Mouse (Mus musculus) limb, embryonic 11.5 days (tissue): ENCODE results near the gene Nxnl1. TPM values are rescaled to one million over a fixed set of nuclear protein-coding genes. Genes with fewer than 3 reads are reported as not detected.
A peak's percentile ranks its signal among the peaks of the same experiment; 100 is the strongest.
"Not testable (repeated sequence)": the region's sequence is repeated elsewhere in the genome, so short reads cannot be mapped to it uniquely, and the experiment has no call there.

Source experiments
- ATAC-seq: fragments of 200-750 bp; cut with Nextera tagmentation; 2 replicates; pipeline ENCODE4 v1.8.0; 2017; ENCODE audit warnings: low read depth; ENCODE audit not compliant: insufficient number of reproducible peaks, low FRiP score, low TSS enrichment
- DNase-seq: peaks from one replicate; pipeline ENCODE4 v3.0.0-alpha.2; 2015; ENCODE audit warnings: low spot score
- H3K27ac ChIP-seq: fragments of 300-500 bp; sonication (generic); replicated peaks from 2 replicates; pipeline ENCODE4 v1.5.1; 2014; ENCODE audit warnings: low read depth, mild to moderate bottlenecking, low read length
- H3K27me3 ChIP-seq: fragments of 300-500 bp; sonication (generic); 2 replicates; pipeline ENCODE4 v1.6.1; 2014; ENCODE audit warnings: mild to moderate bottlenecking, low read length, mixed read lengths; ENCODE audit not compliant: control insufficient read depth, insufficient read depth
- H3K36me3 ChIP-seq: fragments of 300-500 bp; sonication (generic); 2 replicates; pipeline ENCODE4 v1.6.1; 2014; ENCODE audit warnings: mild to moderate bottlenecking, low read length, moderate library complexity, mixed read lengths; ENCODE audit not compliant: control insufficient read depth, insufficient read depth
- H3K4me1 ChIP-seq: fragments of 300-500 bp; sonication (generic); 2 replicates; pipeline ENCODE4 v1.6.1; 2014; ENCODE audit warnings: low read length, mixed read lengths; ENCODE audit not compliant: control insufficient read depth, insufficient read depth
- H3K4me2 ChIP-seq: fragments of 300-500 bp; sonication (generic); 2 replicates; pipeline ENCODE4 v1.6.1; 2014; ENCODE audit warnings: low read depth, mild to moderate bottlenecking, moderate library complexity; ENCODE audit not compliant: severe bottlenecking
- H3K4me3 ChIP-seq: fragments of 300-500 bp; sonication (generic); 2 replicates; pipeline ENCODE4 v1.5.1; 2014; ENCODE audit warnings: low read depth, low read length
- H3K9ac ChIP-seq: fragments of 300-500 bp; sonication (generic); 2 replicates; pipeline ENCODE4 v1.6.1; 2014; ENCODE audit warnings: mild to moderate bottlenecking, low read length
- H3K9me3 ChIP-seq: fragments of 300-500 bp; sonication (generic); 2 replicates; pipeline ENCODE4 v1.6.1; 2016; ENCODE audit warnings: low read length; ENCODE audit not compliant: control insufficient read depth
- WGBS: fragments of 180-500 bp; shearing (Covaris S2); extraction: QIAGEN DNeasy Blood & Tissue Kit; methylation state at CpG from one replicate; pipeline ENCODE4 v1.1.7; 2014; 5-methylcytosine and 5-hydroxymethylcytosine counted together
- polyA plus RNA-seq: library from polyadenylated mRNA; unstranded; fragments of >200 nt; fragmentation: Nextera tagmentation; extraction: Ambion mirVana; gene quantifications from 2 replicates; pipeline ENCODE4 v1.2.1, GENCODE M21; 2014

Gene Nxnl1
- polyA plus RNA-seq, 1 experiment from 2014 or later = not detected

DNA sequence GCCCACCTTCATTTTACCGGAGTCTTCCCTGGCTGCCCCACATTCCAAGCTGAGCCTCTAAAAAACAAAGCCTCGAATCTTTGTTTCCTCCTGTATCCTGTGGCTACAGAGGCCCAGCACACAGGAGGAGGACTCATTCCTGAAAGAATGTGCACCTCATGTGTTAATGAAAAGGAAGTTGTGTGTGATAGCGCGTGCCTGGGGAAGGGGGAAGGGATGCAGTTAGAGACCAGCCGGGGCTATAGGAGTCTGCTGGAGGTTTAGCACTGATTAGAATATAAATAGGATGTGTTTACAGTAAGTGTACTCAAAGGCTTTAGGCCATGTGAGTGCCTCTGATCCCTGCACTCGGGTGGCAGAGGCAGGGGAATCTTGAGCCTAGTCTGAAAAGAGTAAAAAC, 40.1 kb downstream of the Nxnl1 start:
- H3K4me3 ChIP-seq = no peak overlapping the region
- H3K4me2 ChIP-seq = no peak overlapping the region
- peak; percentile 43 for DNase-seq
- H3K9ac ChIP-seq = no peak overlapping the region
- 8% methylated on average over 6 of the region's 6 CpGs for WGBS
- no peak for ATAC-seq
- no peaks in the 10 kb centered on the region for H3K9me3 ChIP-seq
- no peaks in the 10 kb centered on the region for H3K36me3 ChIP-seq
- no peak overlapping the region for H3K27ac ChIP-seq
- peaks cover 15% of the 10 kb centered on the region for H3K27me3 ChIP-seq
- peaks cover 3% of the 10 kb centered on the region; the same call in 1 of the 2 replicates for H3K4me1 ChIP-seq

DNA sequence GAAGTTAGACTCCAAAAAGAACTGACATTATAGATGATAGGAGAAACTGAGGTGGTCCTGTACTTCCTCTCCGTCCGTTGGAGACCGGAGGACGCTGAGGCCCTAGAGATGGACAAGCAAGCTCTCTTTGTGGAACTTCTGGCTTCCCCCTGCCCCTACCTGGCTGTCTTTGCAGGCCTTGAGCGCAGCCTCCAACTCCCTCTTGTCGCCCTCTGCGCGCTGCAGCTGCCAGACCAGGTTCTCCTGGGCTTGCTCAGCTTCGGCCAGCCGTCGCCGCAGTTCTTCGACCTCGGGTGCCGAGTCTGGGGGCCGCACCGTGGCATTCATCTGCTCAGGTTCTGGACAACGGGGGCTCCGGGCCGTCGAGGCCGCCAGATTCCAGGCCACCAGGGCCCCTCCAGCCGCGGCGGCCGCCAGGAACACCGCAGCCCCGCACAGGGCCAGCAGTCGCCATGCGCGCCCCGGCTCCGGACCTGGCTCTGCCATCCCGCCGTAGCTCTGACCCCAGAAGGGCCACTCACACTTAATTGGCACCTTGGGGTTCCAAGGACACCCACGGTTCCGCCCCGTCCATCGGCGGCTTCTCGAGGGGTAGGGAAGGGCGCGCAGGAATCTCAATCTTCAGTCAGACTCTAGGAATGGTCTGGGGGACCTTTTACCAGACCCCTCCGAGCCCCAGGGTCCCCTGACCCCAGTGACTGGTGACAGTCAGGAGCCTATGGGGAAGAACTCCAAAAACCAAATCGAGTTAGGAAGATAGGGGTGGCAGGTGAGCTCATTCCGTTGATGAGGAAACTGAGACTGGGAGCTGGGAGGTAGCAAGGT, 41.0 kb downstream of the Nxnl1 start, which contains the start of gene Ccdc194:
Gene Ccdc194 (minus strand): TSS at position 486 of the 825 bp plus-strand sequence.
- Histone ChIP-seq H3K4me2 (peak within 1 kb of the TSS; percentile 27; the same call in 1 of the 2 replicates), H3K27me3 (peaks cover 15% of the 10 kb centered on the region), H3K9me3 (no peaks in the 10 kb centered on the region), H3K4me3 (peak within 1 kb of the TSS; percentile 22), H3K9ac (peak within 1 kb of the TSS; percentile 14; the same call in 1 of the 2 replicates), H3K36me3 (no peaks in the 10 kb centered on the region), H3K4me1 (peaks cover 3% of the 10 kb centered on the region; the same call in 1 of the 2 replicates), H3K27ac (no peak within 1 kb of the TSS)
- DNase-seq (peak; percentile 56), ATAC-seq (no peak)
- 5% methylated on average over 46 of the region's 46 CpGs for WGBS

- H3K27ac ChIP-seq = no peak overlapping the region
- H3K4me1 ChIP-seq = peaks cover 3% of the 10 kb centered on the region; the same call in 1 of the 2 replicates
- H3K9me3 ChIP-seq = no peaks in the 10 kb centered on the region
- ATAC-seq = peak; percentile 78
- peaks cover 15% of the 10 kb centered on the region for H3K27me3 ChIP-seq
- no peak overlapping the region for H3K9ac ChIP-seq
- H3K4me3 ChIP-seq = no peak overlapping the region
- DNase-seq = peak; percentile 98
- H3K36me3 ChIP-seq = no peaks in the 10 kb centered on the region
- H3K4me2 ChIP-seq = no peak overlapping the region
- 6% methylated on average over 17 of the region's 17 CpGs for WGBS
Measured at GRCm38 (mm10) chr8:71521634-71522033, 44.8 kb downstream of the Nxnl1 start.

DNA sequence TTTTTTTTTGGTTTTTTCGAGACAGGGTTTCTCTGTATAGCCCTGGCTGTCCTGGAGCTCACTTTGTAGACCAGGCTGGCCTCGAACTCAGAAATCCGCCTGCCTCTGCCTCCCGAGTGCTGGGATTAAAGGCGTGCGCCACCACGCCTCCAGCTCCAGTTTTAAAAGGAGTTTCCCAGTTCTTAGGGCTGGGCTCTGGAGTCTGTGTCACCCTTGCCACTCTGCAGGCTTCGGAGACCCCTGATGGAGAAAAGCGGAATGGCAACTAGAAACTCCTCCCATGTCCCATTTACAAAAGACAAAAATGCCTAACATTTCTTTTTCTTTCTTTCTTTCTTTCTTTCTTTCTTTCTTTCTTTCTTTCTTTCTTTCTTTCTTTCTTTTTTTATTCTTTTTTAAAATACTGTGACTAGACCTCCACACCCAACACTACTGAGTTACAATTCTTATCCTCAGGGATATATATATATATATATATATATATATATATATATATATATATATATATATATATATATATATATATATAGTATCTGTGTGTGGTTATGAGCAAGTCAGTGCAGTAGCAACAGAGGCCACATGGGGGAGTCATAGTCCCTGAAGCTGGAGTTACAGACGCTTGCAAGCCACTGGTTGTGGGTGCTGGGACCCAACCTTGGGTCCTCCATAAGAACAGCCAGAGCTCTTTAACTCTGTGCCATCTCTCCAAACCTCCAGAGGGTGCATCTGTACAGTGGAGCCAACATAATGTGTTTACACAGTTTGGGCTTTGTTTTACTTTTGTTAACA, 47.2 kb downstream of the Nxnl1 start:
- 42% methylated on average over 9 of the region's 10 CpGs for WGBS
- H3K27ac ChIP-seq, H3K36me3 ChIP-seq, H3K27me3 ChIP-seq, H3K9ac ChIP-seq, H3K9me3 ChIP-seq, H3K4me2 ChIP-seq, H3K4me3 ChIP-seq, ATAC-seq, H3K4me1 ChIP-seq: not testable (repeated sequence)
- DNase-seq = peak; percentile 83

- 22% methylated on average over 6 of the region's 6 CpGs for WGBS
- no peaks in the 10 kb centered on the region for H3K27me3 ChIP-seq
- no peak overlapping the region for H3K27ac ChIP-seq
Measured at GRCm38 (mm10) chr8:71516786-71517185, 49.6 kb downstream of the Nxnl1 start.

DNA sequence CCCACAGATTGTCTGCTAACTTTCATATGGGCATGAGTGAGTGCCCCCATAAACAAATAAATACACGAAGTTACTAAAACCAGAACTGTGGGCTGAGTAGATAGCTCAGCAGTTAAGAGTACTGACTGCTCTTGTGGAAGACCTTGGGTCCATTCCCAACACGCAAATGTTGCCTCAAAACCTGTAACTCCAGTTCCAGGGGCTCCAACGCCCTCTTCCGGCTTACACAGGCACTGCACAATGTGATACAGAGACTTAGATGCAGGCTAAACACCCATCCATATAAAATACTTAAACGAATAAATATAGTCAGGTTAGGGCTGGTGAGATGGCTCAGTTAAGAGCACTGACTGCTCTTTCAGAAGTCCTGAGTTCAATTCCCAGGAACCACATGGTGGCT, 51.4 kb downstream of the Nxnl1 start:
- ATAC-seq = no peak
- Histone ChIP-seq H3K9ac (no peak overlapping the region), H3K36me3 (no peaks in the 10 kb centered on the region), H3K27ac (no peak overlapping the region), H3K9me3 (no peaks in the 10 kb centered on the region), H3K27me3 (no peaks in the 10 kb centered on the region), H3K4me2 (no peak overlapping the region), H3K4me3 (no peak overlapping the region), H3K4me1 (no peaks in the 10 kb centered on the region)
- no peak for DNase-seq
- WGBS = 71% methylated on average over 5 of the region's 5 CpGs

More at GRCm38 (mm10) chr8:71516786-71517185, 49.6 kb downstream of the Nxnl1 start:
- Histone ChIP-seq H3K9ac (no peak overlapping the region), H3K4me3 (no peak overlapping the region), H3K4me2 (no peak overlapping the region), H3K4me1 (no peaks in the 10 kb centered on the region), H3K36me3 (no peaks in the 10 kb centered on the region), H3K9me3 (no peaks in the 10 kb centered on the region)
- ATAC-seq = no peak
- peak; percentile 18 for DNase-seq

DNA sequence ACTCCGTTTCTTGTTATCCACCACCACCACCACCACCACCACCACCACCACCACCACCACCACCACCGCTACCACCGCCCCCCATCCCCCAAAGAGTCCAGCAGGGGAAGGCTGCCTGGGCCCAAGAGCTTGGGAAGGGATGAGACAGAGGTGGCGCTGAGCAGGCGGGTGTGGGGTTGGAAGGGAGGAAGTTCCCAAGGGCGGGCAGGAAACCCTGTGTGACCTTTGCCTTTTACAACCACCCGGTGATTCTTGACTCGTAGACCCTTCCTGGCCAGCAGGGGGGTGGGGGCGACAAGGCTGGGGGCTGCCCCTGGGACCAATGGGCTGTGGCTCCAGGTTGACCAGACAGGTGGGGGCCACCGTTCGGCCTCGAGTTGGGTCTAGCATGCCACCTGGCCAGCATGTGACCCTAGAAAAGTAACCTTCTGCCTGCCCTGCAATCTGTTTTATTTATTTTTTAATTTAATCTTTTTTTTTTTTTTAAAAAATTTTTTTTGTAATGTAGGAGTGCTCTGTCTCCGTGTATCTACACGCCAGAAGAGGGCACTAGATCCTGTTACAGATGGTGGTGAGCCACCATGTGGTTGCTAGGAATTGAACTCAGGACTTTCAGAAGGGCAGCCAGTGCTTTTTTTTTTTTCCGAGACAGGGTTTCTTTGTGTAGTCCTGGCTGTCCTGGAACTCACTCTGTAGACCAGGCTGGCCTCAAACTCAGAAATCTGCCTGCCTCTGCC, 53.2 kb downstream of the Nxnl1 start:
- H3K4me3 ChIP-seq = no peak overlapping the region
- H3K4me2 ChIP-seq = no peak overlapping the region
- H3K27ac ChIP-seq = no peak overlapping the region
- no peaks in the 10 kb centered on the region for H3K36me3 ChIP-seq
- H3K9me3 ChIP-seq = no peaks in the 10 kb centered on the region
- ATAC-seq (no peak), DNase-seq (no peak)
- WGBS = 69% methylated on average over 15 of the region's 15 CpGs
- H3K27me3 ChIP-seq = peaks cover 11% of the 10 kb centered on the region
- no peak overlapping the region for H3K9ac ChIP-seq
- H3K4me1 ChIP-seq = no peaks in the 10 kb centered on the region

- ATAC-seq (no peak), DNase-seq (no peak)
- Histone ChIP-seq H3K36me3 (no peaks in the 10 kb centered on the region), H3K4me1 (no peaks in the 10 kb centered on the region), H3K9me3 (no peaks in the 10 kb centered on the region), H3K9ac (no peak within 1 kb of the TSS), H3K27me3 (peaks cover 25% of the 10 kb centered on the region), H3K4me2 (no peak within 1 kb of the TSS), H3K27ac (no peak within 1 kb of the TSS), H3K4me3 (no peak within 1 kb of the TSS)
- 52% methylated on average over 12 of the region's 14 CpGs for WGBS
Measured at GRCm38 (mm10) chr8:71511644-71512043, 54.8 kb downstream of the Nxnl1 start, which contains the start of gene Plvap. Gene Plvap, minus strand, starts transcription at chr8:71511752.
